Mouse (Mus musculus) adrenal gland, adult 2 months (tissue): ENCODE measurements at regions not wholly inside any gene's neighbourhood (a gene's known extent, or its start where the extent isn't known, plus 50 kb on each side); places are given as distances from the start of the nearest gene placed in this dataset.

Experiments
- DNase-seq: peaks from one replicate; pipeline ENCODE4 v3.0.0; 2021

DNA sequence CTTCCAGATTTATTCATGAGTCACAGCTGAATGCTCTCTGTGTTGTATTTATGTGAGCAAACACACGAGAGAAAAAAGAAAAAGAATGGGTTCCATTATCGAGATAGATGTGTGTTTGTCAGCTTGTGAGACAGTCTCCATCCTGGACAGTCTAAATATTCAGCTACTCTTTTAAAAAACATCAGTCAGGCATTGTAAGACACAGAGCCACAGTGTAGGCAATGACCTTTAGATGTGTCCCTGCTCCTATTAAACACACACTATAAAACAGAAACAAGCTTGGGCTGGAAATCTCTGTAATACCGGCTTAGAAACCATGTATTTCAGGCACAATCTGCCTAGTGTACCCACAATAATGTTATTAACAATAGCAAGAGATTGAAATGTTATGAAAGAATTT is 442.6 kb downstream of the Tox3 start:
- DNase-seq: no peak

DNA sequence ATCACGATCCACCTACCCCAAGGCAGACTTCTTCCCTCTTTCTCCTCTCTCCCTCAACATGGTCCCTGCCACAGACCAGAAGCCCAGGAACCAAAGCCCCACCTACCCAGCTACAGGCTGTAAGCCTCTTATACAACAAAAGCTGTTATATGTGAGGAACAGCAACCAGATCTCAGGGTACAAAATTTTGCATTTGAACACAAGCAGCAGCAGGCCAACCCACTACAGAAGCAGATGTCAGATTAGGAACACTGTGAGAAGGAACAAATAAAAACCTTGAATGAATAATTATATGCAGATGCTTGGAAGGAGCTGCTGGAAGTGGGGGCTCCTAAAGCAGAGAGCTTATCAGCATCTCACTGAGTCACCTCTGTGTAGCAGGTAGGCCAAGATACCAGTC is 444.8 kb downstream of the Tox3 start:
- DNase-seq: no peak

DNA sequence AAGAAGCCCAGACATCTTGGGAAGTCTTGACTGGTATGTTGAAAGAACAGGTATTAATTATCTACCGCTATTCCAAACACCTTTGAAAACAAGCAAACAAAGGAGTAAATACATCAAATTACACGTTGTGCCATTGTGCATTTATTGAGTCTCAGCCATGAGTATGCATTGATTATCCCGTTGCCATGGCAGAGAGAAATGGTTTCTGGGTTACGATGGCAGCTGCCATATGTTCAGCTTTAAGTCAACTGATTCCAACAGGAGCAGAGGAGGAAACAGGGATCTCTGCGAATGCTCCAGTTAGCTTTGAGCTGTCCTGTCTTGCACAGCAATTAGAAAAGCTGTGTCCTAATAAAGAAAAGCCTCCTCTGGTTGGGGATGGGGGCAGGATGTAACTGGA is 475.4 kb downstream of the Tox3 start:
- DNase-seq: no peak

DNA sequence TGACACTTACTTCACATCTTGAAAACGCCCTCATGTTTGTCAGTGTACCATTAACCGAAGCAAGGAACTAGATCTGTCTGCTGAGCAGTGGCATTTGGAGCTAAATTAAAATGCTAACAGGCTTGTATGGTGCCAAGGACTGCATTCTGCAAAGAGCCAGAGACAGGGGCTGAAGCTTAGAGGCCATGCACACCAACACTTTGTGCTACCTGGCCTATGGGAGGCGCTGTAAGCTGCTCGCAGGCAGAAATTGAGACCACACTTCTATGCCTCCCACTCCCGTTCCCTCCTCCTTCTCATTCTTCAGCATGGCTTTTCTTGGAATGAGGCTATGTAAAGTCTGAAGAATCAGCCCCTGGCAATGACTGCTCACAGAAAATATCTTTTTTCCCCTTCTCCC is 476.2 kb downstream of the Tox3 start:
- no peak for DNase-seq

DNA sequence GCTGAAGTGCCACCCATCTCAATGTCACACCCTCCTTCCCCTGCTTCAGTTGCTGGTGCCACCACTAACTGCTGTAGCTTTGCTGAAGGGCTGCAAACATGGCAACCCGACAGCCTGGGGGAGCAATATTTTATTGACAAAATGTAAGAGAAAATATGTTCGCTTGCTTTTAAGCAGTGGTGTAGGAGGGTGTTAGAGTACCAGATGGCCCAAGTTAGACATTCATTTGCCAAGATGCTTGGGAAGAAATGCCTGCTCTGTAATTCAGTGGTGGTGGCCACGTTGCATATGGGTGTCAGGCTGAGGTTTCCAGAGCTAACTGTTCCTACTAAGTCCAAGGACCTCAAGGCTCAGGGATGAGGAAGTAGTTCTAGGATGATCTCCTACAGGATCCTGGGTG is 488.3 kb downstream of the Tox3 start:
- no peak for DNase-seq

DNA sequence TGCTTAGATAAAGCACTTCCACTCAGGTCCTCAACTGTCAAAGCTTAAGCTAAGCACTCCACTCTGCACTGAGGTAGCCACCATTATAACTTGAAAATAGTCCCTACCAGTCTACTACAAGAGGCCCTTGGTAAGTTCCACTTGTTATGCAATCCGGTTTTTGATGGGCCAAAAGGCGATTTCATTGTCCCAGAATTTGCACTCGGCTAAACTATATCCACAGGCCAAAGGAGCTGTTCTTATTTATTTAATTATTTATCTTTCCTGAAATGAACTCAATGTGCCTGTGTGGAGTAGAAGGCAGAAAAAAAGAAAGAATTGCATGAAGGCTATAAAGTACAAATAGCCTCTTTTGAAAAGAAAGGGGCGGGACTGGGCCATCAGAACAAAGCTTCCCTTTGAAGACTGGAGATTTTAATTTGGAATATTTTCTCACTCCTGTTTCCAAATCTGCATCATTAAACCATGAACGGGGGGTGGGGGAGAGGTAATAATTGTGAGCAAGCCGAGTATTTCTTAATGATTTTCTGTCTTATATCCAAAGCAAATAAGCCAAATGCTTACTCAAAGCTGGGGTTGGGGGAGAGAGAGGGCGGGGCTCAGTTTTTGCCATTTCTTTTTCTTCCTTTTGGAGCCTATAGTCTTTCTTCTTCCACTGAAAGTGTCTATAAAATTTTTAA is 489.3 kb downstream of the Tox3 start:
- DNase-seq: no peak

DNA sequence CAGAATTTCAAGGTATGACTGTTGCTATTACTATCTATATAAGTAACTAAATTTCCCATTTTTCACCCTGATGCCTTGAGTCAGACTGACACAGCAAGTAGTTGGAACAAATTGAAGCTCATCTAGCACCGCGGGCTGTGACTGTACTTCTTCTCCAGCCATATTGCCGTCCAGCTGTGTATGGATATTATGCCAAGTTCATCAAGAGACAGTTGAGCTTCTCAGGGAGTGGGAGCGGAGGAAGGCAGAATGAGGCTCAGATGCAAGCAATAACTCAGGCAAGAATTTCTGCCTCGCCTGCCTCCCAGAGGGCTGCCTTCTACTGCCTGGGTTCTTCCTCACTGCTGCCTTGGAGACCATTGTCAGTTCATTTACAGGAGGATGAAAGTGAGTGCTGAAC is 492.6 kb downstream of the Tox3 start:
- DNase-seq: no peak

DNA sequence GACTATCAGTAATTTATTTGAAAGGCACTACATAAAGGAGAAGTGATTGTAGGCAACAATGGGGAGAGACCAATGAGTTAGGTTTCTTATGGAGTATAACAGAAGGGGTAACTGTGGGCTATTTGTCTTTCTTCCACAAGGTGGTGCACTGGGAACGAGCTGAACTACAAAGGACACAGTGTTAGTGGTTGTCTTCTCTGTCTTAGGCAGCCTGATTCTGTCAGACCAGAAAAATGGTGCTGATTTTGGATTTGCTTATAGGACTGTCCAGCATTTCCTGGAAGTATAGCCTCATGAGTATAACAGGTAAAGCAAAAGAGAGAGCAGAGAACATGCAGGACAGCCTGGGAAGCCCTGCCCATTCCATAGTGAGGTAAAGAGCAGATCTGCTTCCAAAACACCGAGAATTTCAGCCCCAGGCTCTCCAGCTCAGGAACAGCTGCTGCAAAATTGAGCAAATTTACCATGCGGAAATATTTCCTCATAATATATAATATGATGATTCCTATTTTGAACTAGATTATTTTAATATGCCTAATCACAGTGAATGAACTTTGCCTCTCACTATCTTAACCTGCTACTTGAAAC is 497.8 kb downstream of the Tox3 start:
- DNase-seq: peak; percentile 7

DNA sequence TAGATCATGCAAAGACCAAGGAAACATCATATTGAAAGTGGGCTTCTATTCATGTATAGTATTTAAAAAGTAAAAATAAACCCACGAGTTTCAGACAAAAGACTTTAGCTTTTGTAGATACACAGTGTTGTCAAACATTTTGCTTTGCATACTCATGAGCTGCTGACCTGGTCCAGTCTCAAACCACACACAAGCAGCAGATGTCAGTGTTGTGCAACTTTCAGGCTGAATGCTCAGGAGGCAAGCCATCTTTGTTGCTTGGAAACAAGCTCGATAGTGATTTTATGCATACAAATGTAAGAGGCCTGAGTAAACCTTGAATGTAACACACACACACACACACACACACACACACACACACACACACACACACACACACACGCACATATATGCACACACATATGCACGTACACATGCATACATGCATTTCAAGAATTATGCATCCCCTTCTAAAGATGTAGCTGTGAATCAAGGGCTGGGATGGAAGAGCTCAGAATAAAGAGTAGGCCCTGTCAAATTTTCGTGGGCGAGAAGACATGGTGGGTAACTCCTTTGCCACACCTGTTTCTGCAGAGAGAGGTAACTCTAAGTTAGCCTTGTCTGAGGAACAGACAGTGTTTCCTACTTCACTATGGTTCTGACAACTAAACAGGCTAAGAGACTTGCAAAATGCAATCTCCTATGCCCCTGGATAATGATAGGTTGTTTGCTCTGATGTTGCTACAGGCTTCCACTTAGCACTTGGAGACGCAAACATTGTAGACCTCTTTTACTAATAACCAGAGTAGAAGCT is 498.5 kb downstream of the Tox3 start:
- no peak for DNase-seq

DNA sequence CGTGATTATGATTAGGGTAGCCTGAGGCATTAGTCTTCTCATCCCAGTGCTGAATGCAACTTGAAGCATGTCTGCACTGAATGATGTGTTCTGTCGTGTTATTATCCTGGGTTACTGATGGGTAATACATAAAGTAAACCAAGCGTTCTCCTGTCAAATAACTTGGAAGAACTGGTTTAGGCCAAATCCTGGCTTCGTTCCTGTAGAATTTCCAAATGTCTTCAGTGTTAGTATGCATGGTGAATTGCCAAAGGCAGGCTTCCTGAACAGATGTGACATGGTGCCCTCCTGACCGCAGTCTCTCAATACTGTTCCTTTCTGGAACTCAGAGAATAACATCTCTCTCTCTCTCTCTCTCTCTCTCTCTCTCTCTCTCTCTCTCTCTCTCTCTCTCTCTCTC is 509.6 kb downstream of the Tox3 start:
- DNase-seq: no peak

DNA sequence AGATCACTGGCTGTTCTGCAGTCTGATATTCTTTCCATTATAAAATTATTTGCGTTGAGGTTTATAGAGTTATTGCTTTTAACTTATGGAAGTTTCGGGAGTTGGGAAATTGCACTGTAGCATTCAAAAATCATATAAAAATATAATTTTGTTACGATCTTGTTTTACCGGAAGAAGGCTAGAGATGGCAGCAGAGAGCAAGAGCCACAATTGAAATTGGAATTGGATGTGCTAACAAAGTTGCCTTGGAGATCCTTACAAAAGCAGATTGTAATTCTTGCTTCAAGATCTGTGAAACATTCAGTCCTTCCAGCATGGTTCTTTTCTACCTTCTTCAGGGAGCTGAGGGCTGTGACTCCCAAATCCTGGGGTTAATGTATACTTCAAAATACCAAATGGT is 514.4 kb downstream of the Tox3 start:
- DNase-seq: no peak

DNA sequence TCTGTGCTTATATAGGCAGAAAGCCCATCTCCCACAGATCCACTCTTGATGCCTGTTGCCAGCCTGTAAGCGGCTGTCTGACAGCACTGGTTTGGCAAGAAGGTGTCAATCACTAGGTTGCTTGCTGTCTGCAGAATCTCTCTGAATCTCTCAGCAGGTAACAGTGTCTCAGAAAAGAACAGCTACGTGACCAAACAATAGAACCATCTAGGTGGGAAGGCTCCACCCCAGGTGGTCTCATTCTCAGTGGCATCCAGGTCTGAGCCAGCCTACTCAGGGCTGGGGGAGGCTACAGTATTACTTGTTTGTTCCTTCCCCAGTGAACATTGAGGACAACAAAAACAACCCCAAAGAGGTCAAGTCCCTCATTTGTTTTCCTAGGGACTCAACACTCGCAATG is 523.6 kb downstream of the Tox3 start:
- no peak for DNase-seq

DNA sequence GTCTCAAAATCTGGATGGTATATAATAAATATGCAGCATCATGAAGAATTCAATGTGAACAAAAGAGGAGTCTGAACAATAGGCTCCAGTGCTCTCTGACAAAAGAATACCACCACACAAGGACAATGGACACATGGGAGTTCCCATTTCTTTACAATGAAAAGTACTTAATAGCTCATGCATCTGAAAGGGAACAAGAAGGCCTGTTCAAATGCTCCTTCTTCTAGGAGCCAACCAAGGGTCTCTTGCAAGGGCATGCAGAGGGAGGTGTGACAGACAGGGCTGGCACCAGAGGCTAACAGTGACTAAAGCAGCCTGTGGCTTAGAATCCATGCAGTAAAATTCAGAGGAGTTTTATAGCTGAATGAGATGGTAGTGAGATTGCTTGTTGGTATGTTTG is 524.5 kb downstream of the Tox3 start:
- DNase-seq: no peak

DNA sequence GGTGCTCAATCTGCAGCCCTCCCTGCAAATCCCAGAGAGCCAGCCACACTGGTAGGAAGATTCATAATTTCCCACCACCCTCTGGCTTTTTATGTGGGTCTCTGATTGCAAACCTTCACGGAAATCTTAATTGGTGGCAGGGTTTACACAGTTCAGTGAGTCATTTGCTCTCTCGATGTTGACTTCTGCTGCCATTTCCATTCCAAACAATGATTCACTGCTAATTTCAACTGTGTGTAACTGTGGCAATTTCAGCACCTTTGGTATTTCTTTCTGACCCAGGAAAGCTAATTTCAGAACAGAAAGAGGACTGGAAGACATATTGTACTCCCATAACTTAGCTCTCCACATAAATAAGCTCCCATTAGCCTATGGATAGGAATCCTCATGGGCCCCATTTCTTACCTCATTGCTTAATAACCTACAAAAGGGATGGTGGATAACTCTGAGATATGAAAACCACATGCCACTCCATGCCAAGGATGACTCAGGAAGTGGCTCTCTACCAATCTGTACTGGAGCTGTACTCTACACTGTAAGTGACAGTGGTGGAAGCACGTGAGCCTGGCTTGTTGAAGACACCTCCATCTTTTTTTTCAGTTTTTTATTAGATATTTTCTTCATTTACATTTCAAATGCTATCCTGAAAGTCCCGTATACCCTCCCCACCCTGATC is 536.0 kb downstream of the Tox3 start:
- no peak for DNase-seq

DNA sequence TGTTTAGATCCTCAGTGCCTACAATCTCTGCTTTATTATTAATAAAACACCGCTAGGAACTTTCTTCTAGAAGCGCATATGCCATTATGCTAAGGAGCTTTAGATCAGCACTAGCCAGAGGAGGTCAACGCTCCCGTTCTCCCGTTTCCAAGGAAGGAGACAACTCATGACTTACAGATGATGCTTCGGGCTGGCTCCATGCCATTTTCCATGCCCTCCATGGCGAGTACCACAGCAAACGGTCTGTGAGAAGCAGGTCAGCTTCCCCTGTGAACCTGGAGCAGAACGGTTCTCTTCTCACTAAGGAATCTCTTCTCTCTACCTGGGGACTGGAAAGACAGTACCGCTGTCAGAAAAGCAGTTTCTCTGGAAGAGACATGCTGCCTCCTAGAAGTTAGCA is 559.8 kb downstream of the Tox3 start:
- DNase-seq: no peak

DNA sequence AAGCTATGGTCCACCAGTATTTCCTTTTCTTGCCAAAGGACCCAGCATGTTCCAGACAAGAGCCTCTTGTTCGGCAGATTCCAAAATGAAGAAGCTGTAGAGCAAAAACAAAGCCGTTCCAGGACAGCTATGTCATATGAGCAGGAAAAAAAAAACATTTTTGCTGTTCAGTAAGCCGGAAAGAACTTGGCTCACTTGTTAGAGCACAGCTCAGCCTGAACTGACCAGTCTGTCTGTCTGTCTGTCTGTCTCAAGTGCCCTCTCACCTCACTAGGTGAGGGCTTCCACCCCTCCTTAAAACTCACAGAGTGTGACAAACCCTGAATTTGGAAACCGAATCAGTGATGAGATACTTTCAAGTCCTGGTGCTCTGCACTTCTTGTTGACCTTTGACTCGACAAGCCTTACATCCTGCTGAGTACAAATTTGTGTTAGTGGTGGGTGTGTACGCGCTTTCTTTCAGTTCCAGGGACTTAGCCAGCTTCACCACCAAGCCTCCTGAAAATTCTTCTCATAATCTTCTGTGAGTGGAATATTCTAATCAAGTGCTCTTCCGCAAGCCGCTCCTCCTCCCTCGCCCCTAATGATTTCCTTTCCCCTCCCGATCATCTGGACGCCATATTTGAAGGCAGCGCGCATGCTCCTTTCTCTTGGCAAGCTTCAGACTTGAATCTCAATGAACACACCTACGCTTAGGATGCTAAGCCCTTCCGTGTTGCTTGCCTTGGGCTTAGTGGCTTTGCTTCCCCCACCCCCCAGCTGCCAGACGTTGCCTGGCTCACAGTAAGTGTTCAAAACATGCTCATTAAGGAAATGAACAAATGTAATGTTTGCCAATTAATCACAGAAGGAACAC is 560.9 kb downstream of the Tox3 start:
- DNase-seq: no peak

DNA sequence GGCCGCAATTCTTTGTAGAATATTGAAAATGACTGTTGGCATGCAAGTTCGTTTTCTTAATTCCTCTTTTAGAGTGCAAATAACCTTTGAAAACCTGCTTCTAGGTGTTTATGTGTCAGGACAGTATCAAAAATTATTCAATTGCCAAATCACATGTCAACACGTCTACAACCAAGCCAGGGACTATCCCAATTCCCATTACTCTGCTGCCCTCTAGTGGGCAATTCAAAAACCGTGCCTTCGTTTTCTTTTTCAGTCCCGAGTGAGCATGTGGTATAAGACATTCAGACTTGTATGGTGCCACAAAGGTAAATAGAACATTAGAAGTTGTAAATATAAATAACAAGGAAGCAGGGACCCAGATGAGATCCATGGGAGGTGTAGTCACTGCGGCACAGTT is 563.1 kb downstream of the Tox3 start:
- peak; percentile 33 for DNase-seq

DNA sequence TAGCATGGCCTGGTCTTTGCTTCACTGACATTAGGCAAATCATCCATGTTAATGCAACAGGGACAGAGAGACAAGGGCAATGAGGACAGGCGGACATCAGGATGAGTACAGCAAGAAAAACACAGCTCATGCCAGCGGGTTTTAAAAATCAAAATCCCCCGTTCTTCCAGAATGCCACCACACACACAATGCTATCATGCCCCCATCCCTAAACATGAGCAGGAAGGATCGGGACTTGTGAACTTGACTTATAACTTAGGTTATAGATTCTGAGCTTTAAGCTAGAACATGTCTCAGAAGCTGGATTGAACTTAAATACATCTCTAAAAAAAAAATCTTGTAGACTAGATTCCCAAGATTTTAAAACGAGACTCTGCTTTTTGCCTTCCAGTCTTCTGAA is 564.8 kb downstream of the Tox3 start:
- no peak for DNase-seq

DNA sequence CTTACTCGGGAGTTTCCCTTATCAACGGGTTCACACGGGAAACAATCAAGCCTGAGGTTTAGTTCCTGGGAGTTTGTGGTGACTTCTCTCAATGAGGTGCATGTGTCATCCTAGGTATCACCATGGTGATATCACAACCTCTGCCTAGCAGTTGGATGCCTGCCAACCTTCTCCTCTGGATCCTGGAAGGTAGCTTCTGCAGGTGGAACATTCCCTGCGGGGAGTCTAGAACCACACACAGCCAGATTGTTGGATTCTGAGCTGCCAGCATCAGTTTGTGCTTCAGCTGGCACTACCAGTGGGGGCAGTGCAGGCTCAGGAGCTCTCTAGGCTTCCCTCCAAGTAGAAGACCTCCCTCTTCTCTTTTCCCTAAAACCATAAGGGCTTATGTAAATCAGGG is 581.8 kb downstream of the Tox3 start:
- DNase-seq: no peak

DNA sequence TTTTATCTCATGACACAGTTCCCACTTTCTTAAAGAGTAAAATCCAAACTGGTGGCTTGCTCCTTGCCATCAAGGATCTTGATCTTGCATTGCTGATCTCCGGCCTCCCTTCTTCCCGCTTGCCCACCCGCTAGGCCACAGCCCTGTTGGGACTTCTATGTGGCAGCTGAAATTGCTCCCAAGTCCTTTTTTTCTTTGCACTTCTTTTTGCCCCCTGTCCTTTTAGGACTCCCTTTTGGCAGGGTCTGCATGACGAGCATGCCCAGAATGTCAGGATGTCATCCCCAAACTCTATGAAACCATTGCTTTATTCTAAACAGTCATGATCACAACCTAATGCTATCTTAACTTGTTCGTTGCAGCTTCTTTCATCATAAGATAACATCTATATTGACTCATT is 588.6 kb downstream of the Tox3 start:
- no peak for DNase-seq

DNA sequence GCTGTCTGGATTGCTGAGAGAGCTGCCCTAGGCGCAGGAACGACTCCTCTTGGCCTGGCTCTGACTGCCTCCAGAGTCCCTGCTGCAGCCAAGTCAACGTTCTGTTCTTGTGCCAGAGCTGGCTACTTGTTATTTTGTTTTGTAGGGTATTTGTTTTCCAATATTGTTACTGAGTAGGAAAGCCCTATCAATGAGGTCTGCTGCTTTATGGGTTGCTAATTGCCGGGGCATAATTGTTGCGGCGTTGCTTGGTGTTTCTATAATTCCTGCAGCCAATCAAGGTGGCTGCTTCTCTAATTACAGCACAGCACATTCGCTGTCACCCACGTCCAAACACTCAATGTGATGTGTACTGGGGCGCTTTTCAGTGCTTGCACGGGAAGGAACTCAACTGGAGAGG is 589.4 kb downstream of the Tox3 start:
- DNase-seq: no peak

DNA sequence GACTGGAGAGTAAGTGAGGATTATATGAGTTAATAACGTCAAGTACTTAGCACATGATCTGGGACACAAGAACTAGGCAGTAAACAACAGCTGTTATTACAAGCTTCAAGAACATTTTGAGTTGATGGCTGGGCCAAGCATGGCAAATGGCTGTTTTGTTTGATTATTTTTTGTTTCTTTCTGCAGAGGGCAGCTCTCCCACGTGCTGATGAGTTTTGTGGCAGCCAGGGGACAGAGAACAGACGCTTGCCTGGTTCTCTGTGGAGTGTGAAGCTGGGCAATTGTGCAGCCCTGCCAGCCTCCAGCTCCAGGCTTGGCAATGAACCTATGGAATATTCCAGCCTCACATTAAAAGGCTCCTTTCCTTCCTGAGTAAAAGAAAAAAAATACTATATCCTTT is 592.2 kb downstream of the Tox3 start:
- no peak for DNase-seq
